Mouse (Mus musculus): ENCODE results near the gene Zcchc2. TPM values are rescaled to one million over a fixed set of nuclear protein-coding genes. Genes with fewer than 3 reads are reported as not detected.
A peak's percentile ranks its signal among the peaks of the same experiment; 100 is the strongest.

Gene Zcchc2
- polyA plus RNA-seq, 1 experiment from 2014 or later, result 2.2 TPM

GRCm38 (mm10) chr1:106022998-106023397 lies 32.8 kb downstream of the Zcchc2 start:
- 53% methylated on average over 1 of the region's 1 CpGs for WGBS
- Histone ChIP-seq H3K4me2 (ENCODE audit: low read depth, low read length) (no peak overlapping the region), H3K4me1 (ENCODE audit: control insufficient read depth, insufficient read depth, low read length) (no peaks in the 10 kb centered on the region), H3K27me3 (ENCODE audit: control insufficient read depth, insufficient read depth, low read length) (no peaks in the 10 kb centered on the region), H3K27ac (ENCODE audit: low read length) (no peak overlapping the region), H3K36me3 (ENCODE audit: control insufficient read depth, insufficient read depth) (peaks cover 47% of the 10 kb centered on the region), H3K9ac (ENCODE audit: low read length) (no peak overlapping the region), H3K9me3 (replicated peaks; ENCODE audit: control insufficient read depth, low read length) (no peaks in the 10 kb centered on the region), H3K4me3 (ENCODE audit: low read length) (no peak overlapping the region)
- no peak for ATAC-seq (replicated peaks; ENCODE audit: extremely low read depth, insufficient read depth, low FRiP score)

GRCm38 (mm10) chr1:106024254-106024653 lies 34.0 kb downstream of the Zcchc2 start:
- H3K9me3 ChIP-seq (replicated peaks; ENCODE audit: control insufficient read depth, low read length), result no peaks in the 10 kb centered on the region
- peaks cover 46% of the 10 kb centered on the region for H3K36me3 ChIP-seq (ENCODE audit: control insufficient read depth, insufficient read depth)
- ATAC-seq (replicated peaks; ENCODE audit: extremely low read depth, insufficient read depth, low FRiP score), result no peak
- no peak overlapping the region for H3K27ac ChIP-seq (ENCODE audit: low read length)
- no peaks in the 10 kb centered on the region for H3K4me1 ChIP-seq (ENCODE audit: control insufficient read depth, insufficient read depth, low read length)
- H3K4me3 ChIP-seq (ENCODE audit: low read length), result no peak overlapping the region
- no peak overlapping the region for H3K4me2 ChIP-seq (ENCODE audit: low read depth, low read length)
- H3K27me3 ChIP-seq (ENCODE audit: control insufficient read depth, insufficient read depth, low read length), result no peaks in the 10 kb centered on the region
- no peak overlapping the region for H3K9ac ChIP-seq (ENCODE audit: low read length)
- 71% methylated on average over 2 of the region's 2 CpGs for WGBS

GRCm38 (mm10) chr1:106024778-106025177 lies 34.6 kb downstream of the Zcchc2 start:
- no peaks in the 10 kb centered on the region for H3K4me1 ChIP-seq (ENCODE audit: control insufficient read depth, insufficient read depth, low read length)
- H3K27me3 ChIP-seq (ENCODE audit: control insufficient read depth, insufficient read depth, low read length), result no peaks in the 10 kb centered on the region
- H3K36me3 ChIP-seq (ENCODE audit: control insufficient read depth, insufficient read depth), result peaks cover 50% of the 10 kb centered on the region
- no peak overlapping the region for H3K9ac ChIP-seq (ENCODE audit: low read length)
- H3K4me2 ChIP-seq (ENCODE audit: low read depth, low read length), result no peak overlapping the region
- no peak for ATAC-seq (replicated peaks; ENCODE audit: extremely low read depth, insufficient read depth, low FRiP score)
- H3K4me3 ChIP-seq (ENCODE audit: low read length), result no peak overlapping the region
- H3K27ac ChIP-seq (ENCODE audit: low read length), result no peak overlapping the region
- WGBS, result 87% methylated on average over 3 of the region's 3 CpGs
- no peaks in the 10 kb centered on the region for H3K9me3 ChIP-seq (replicated peaks; ENCODE audit: control insufficient read depth, low read length)

- no peaks in the 10 kb centered on the region for H3K9me3 ChIP-seq (replicated peaks; ENCODE audit: control insufficient read depth, low read length)
- no peak overlapping the region for H3K4me3 ChIP-seq (ENCODE audit: low read length)
- 94% methylated on average over 15 of the region's 15 CpGs for WGBS
- H3K27ac ChIP-seq (ENCODE audit: low read length), result no peak overlapping the region
- no peak overlapping the region for H3K9ac ChIP-seq (ENCODE audit: low read length)
- H3K27me3 ChIP-seq (ENCODE audit: control insufficient read depth, insufficient read depth, low read length), result no peaks in the 10 kb centered on the region
- no peaks in the 10 kb centered on the region; the same call in 1 of the 2 replicates for H3K4me1 ChIP-seq (ENCODE audit: control insufficient read depth, insufficient read depth, low read length)
- no peak for ATAC-seq (replicated peaks; ENCODE audit: extremely low read depth, insufficient read depth, low FRiP score)
- H3K36me3 ChIP-seq (ENCODE audit: control insufficient read depth, insufficient read depth), result peaks cover 46% of the 10 kb centered on the region
- no peak overlapping the region for H3K4me2 ChIP-seq (ENCODE audit: low read depth, low read length)
Measured at GRCm38 (mm10) chr1:106029769-106030168, 39.6 kb downstream of the Zcchc2 start.

GRCm38 (mm10) chr1:106030331-106030730 lies 40.1 kb downstream of the Zcchc2 start:
- no peak overlapping the region for H3K4me2 ChIP-seq (ENCODE audit: low read depth, low read length)
- no peak overlapping the region for H3K4me3 ChIP-seq (ENCODE audit: low read length)
- no peaks in the 10 kb centered on the region for H3K9me3 ChIP-seq (replicated peaks; ENCODE audit: control insufficient read depth, low read length)
- no peak overlapping the region for H3K9ac ChIP-seq (ENCODE audit: low read length)
- peaks cover 46% of the 10 kb centered on the region for H3K36me3 ChIP-seq (ENCODE audit: control insufficient read depth, insufficient read depth)
- no peaks in the 10 kb centered on the region; the same call in 1 of the 2 replicates for H3K4me1 ChIP-seq (ENCODE audit: control insufficient read depth, insufficient read depth, low read length)
- H3K27ac ChIP-seq (ENCODE audit: low read length), result no peak overlapping the region
- whole genome bisulfite sequencing, result 93% methylated on average over 10 of the region's 10 CpGs
- no peaks in the 10 kb centered on the region for H3K27me3 ChIP-seq (ENCODE audit: control insufficient read depth, insufficient read depth, low read length)
- ATAC-seq (replicated peaks; ENCODE audit: extremely low read depth, insufficient read depth, low FRiP score), result no peak

- no peak overlapping the region for H3K4me3 ChIP-seq (ENCODE audit: low read length)
- no peaks in the 10 kb centered on the region for H3K9me3 ChIP-seq (replicated peaks; ENCODE audit: control insufficient read depth, low read length)
- H3K4me2 ChIP-seq (ENCODE audit: low read depth, low read length), result no peak overlapping the region
- peaks cover 43% of the 10 kb centered on the region for H3K36me3 ChIP-seq (ENCODE audit: control insufficient read depth, insufficient read depth)
- H3K9ac ChIP-seq (ENCODE audit: low read length), result no peak overlapping the region
- no peak for ATAC-seq (replicated peaks; ENCODE audit: extremely low read depth, insufficient read depth, low FRiP score)
- no peak overlapping the region for H3K27ac ChIP-seq (ENCODE audit: low read length)
- 85% methylated on average over 2 of the region's 2 CpGs for WGBS
- no peaks in the 10 kb centered on the region; the same call in 1 of the 2 replicates for H3K4me1 ChIP-seq (ENCODE audit: control insufficient read depth, insufficient read depth, low read length)
- H3K27me3 ChIP-seq (ENCODE audit: control insufficient read depth, insufficient read depth, low read length), result no peaks in the 10 kb centered on the region
Measured at GRCm38 (mm10) chr1:106030886-106031285, 40.7 kb downstream of the Zcchc2 start.

- Histone ChIP-seq H3K9ac (ENCODE audit: low read length) (no peak overlapping the region), H3K27me3 (ENCODE audit: control insufficient read depth, insufficient read depth, low read length) (no peaks in the 10 kb centered on the region), H3K4me1 (ENCODE audit: control insufficient read depth, insufficient read depth, low read length) (no peaks in the 10 kb centered on the region; the same call in 1 of the 2 replicates), H3K27ac (ENCODE audit: low read length) (no peak overlapping the region), H3K4me2 (ENCODE audit: low read depth, low read length) (no peak overlapping the region), H3K4me3 (ENCODE audit: low read length) (no peak overlapping the region), H3K9me3 (replicated peaks; ENCODE audit: control insufficient read depth, low read length) (no peaks in the 10 kb centered on the region), H3K36me3 (ENCODE audit: control insufficient read depth, insufficient read depth) (peaks cover 39% of the 10 kb centered on the region)
- WGBS, result 60% methylated on average over 6 of the region's 6 CpGs
- ATAC-seq (replicated peaks; ENCODE audit: extremely low read depth, insufficient read depth, low FRiP score), result no peak
Measured at GRCm38 (mm10) chr1:106031908-106032307, 41.7 kb downstream of the Zcchc2 start.

GRCm38 (mm10) chr1:106034776-106035175 lies 44.6 kb downstream of the Zcchc2 start:
- 62% methylated on average over 7 of the region's 7 CpGs for WGBS
- peaks cover 9% of the 10 kb centered on the region for H3K4me1 ChIP-seq (ENCODE audit: control insufficient read depth, insufficient read depth, low read length)
- peak overlapping the region; percentile 40; the same call in 1 of the 2 replicates for H3K27ac ChIP-seq (ENCODE audit: low read length)
- no peaks in the 10 kb centered on the region for H3K9me3 ChIP-seq (replicated peaks; ENCODE audit: control insufficient read depth, low read length)
- H3K9ac ChIP-seq (ENCODE audit: low read length), result no peak overlapping the region
- peaks cover 29% of the 10 kb centered on the region for H3K36me3 ChIP-seq (ENCODE audit: control insufficient read depth, insufficient read depth)
- H3K4me3 ChIP-seq (ENCODE audit: low read length), result no peak overlapping the region
- no peak overlapping the region for H3K4me2 ChIP-seq (ENCODE audit: low read depth, low read length)
- H3K27me3 ChIP-seq (ENCODE audit: control insufficient read depth, insufficient read depth, low read length), result no peaks in the 10 kb centered on the region
- no peak for ATAC-seq (replicated peaks; ENCODE audit: extremely low read depth, insufficient read depth, low FRiP score)

GRCm38 (mm10) chr1:106036861-106037599 lies 46.8 kb downstream of the Zcchc2 start:
- WGBS, result 54% methylated on average over 19 of the region's 19 CpGs
- no peak overlapping the region for H3K4me2 ChIP-seq (ENCODE audit: low read depth, low read length)
- peak; percentile 26; the same call in 1 of the 2 replicates for ATAC-seq (replicated peaks; ENCODE audit: extremely low read depth, insufficient read depth, low FRiP score)

More at GRCm38 (mm10) chr1:106036861-106037599, 46.8 kb downstream of the Zcchc2 start:
- Histone ChIP-seq H3K4me1 (ENCODE audit: control insufficient read depth, insufficient read depth, low read length) (peaks cover 15% of the 10 kb centered on the region), H3K9me3 (replicated peaks; ENCODE audit: control insufficient read depth, low read length) (no peaks in the 10 kb centered on the region), H3K36me3 (ENCODE audit: control insufficient read depth, insufficient read depth) (peaks cover 13% of the 10 kb centered on the region; the same call in 1 of the 2 replicates), H3K4me3 (ENCODE audit: low read length) (no peak overlapping the region), H3K9ac (ENCODE audit: low read length) (no peak overlapping the region), H3K27ac (ENCODE audit: low read length) (no peak overlapping the region), H3K27me3 (ENCODE audit: control insufficient read depth, insufficient read depth, low read length) (no peaks in the 10 kb centered on the region)

Data from heart, embryonic 16.5 days (tissue).